Mouse (Mus musculus): ENCODE data around the gene Eef1akmt2. TPM values are rescaled to one million over a fixed set of nuclear protein-coding genes. Genes with fewer than 3 reads are reported as not detected.

The Eef1akmt2 gene
- polyA plus RNA-seq, 1 experiment from 2014 or later: 91.4 TPM

GRCm38 (mm10) chr7:132780611-132781010 lies 71.9 kb downstream of the Eef1akmt2 start:
- H3K4me1 ChIP-seq: peaks cover 32% of the 10 kb centered on the region
- H3K27ac ChIP-seq (replicated peaks): peak overlapping the region; percentile 64
- H3K9ac ChIP-seq (replicated peaks): no peak overlapping the region
- ATAC-seq (ENCODE audit: low FRiP score, low read depth): 0 out of 2 replicates have a peak, but pooled peaks have one; percentile 16
- no peaks in the 10 kb centered on the region for H3K27me3 ChIP-seq
- H3K4me2 ChIP-seq (replicated peaks): no peak overlapping the region
- WGBS: 31% methylated on average over 4 of the region's 4 CpGs
- H3K36me3 ChIP-seq: peaks cover 32% of the 10 kb centered on the region
- no peaks in the 10 kb centered on the region for H3K9me3 ChIP-seq
- H3K4me3 ChIP-seq: no peak overlapping the region

- no peak overlapping the region for H3K27ac ChIP-seq (replicated peaks)
- no peak overlapping the region for H3K9ac ChIP-seq (replicated peaks)
- peaks cover 49% of the 10 kb centered on the region for H3K36me3 ChIP-seq
- H3K27me3 ChIP-seq: no peaks in the 10 kb centered on the region
- no peak overlapping the region for H3K4me2 ChIP-seq (replicated peaks)
- no peaks in the 10 kb centered on the region for H3K9me3 ChIP-seq
- H3K4me1 ChIP-seq: peaks cover 27% of the 10 kb centered on the region
- H3K4me3 ChIP-seq: no peak overlapping the region
- ATAC-seq (ENCODE audit: low FRiP score, low read depth): no peak
- 92% methylated on average over 13 of the region's 13 CpGs for WGBS
These were observed 73.8 kb downstream of the Eef1akmt2 start for GRCm38 (mm10) chr7:132778630-132779029.

- Histone ChIP-seq H3K27ac (replicated peaks) (no peak overlapping the region), H3K4me1 (peaks cover 27% of the 10 kb centered on the region), H3K9ac (replicated peaks) (no peak overlapping the region), H3K4me2 (replicated peaks) (no peak overlapping the region), H3K36me3 (peaks cover 53% of the 10 kb centered on the region), H3K4me3 (no peak overlapping the region), H3K27me3 (no peaks in the 10 kb centered on the region), H3K9me3 (no peaks in the 10 kb centered on the region)
- 100% methylated on average over 1 of the region's 1 CpGs for WGBS
- no peak for ATAC-seq (ENCODE audit: low FRiP score, low read depth)
These were observed 74.6 kb downstream of the Eef1akmt2 start for GRCm38 (mm10) chr7:132777728-132778453.

Other genes starting within 250 kb of the Eef1akmt2 start
- gene Lhpp, start 242.0 kb downstream of the Eef1akmt2 start, polyA plus RNA-seq (2016; fragmentation: Nextera tagmentation; extraction: Ambion mirVana): 16.1 and 17.5 TPM in 2 replicates
- gene Fam53b, start 38.8 kb downstream of the Eef1akmt2 start, polyA plus RNA-seq (2016; fragmentation: Nextera tagmentation; extraction: Ambion mirVana): 28.3 and 39.6 TPM in 2 replicates
- gene Abraxas2, start 6.6 kb upstream of the Eef1akmt2 start, polyA plus RNA-seq (2016; fragmentation: Nextera tagmentation; extraction: Ambion mirVana): 39.7 and 40.6 TPM in 2 replicates
- 17.6 and 19.8 TPM in 2 replicates for gene Zranb1, start 78.5 kb upstream of the Eef1akmt2 start, polyA plus RNA-seq (2016; fragmentation: Nextera tagmentation; extraction: Ambion mirVana)